Mouse (Mus musculus) hindbrain, postnatal 0 days (tissue): ENCODE measurements around the gene Tprgl. TPM values are rescaled to one million over a fixed set of nuclear protein-coding genes. Genes with fewer than 3 reads are reported as not detected.

Experiments used
- ATAC-seq: fragments of 200-750 bp; cut with Nextera tagmentation; 2 replicates; pipeline ENCODE4 v1.8.0; 2017; ENCODE audit warnings: mild to moderate bottlenecking, moderate TSS enrichment, moderate library complexity
- DNase-seq: peaks from one replicate; pipeline ENCODE4 v3.0.0-alpha.2; 2015; ENCODE audit warnings: low spot score
- H3K27ac ChIP-seq: fragments of 300-500 bp; sonication (generic); 2 replicates; pipeline ENCODE4 v1.5.1; 2014; ENCODE audit warnings: mild to moderate bottlenecking
- H3K27me3 ChIP-seq: fragments of 300-500 bp; sonication (generic); 2 replicates; pipeline ENCODE4 v1.6.1; 2014; ENCODE audit warnings: low read length, mixed read lengths; ENCODE audit not compliant: insufficient read depth
- H3K36me3 ChIP-seq: fragments of 300-500 bp; sonication (generic); 2 replicates; pipeline ENCODE4 v1.6.1; 2014; ENCODE audit warnings: low read length, mixed read lengths; ENCODE audit not compliant: insufficient read depth
- H3K4me1 ChIP-seq: fragments of 300-500 bp; sonication (generic); 2 replicates; pipeline ENCODE4 v1.6.1; 2014; ENCODE audit warnings: antibody characterized with exemption, low read length, mixed read lengths; ENCODE audit not compliant: insufficient read depth
- H3K4me2 ChIP-seq: fragments of 300-500 bp; sonication (generic); 2 replicates; pipeline ENCODE4 v1.6.1; 2014; ENCODE audit warnings: low read depth, mild to moderate bottlenecking, low read length, moderate library complexity, mixed read lengths
- H3K4me3 ChIP-seq: fragments of 300-500 bp; sonication (generic); 2 replicates; pipeline ENCODE4 v1.5.1; 2014; ENCODE audit warnings: low read length
- H3K9ac ChIP-seq: fragments of 300-500 bp; sonication (generic); replicated peaks from 2 replicates; pipeline ENCODE4 v1.6.1; 2014; ENCODE audit warnings: mild to moderate bottlenecking, low read length, moderate library complexity, mixed read lengths
- H3K9me3 ChIP-seq: fragments of 300-500 bp; sonication (generic); 2 replicates; pipeline ENCODE4 v1.6.1; 2016; ENCODE audit warnings: low read length, mixed read lengths
- CTCF ChIP-seq: IDR thresholded peaks from 2 replicates; pipeline ENCODE4 v1.5.1; 2016; ENCODE audit warnings: antibody characterized with exemption, control low read depth, low read depth
- WGBS: fragments of 180-500 bp; shearing (Covaris S2); extraction: QIAGEN DNeasy Blood & Tissue Kit; methylation state at CpG from one replicate; pipeline ENCODE4 v1.1.7; 2014; 5-methylcytosine and 5-hydroxymethylcytosine counted together
- polyA plus RNA-seq: library from polyadenylated mRNA; unstranded; fragments of >200 nt; fragmentation: Nextera tagmentation; extraction: Ambion mirVana; gene quantifications from 2 replicates; pipeline ENCODE4 v1.2.1, GENCODE M21; 2015
- total RNA-seq: library from RNA; depleted of rRNA; stranded (reverse); fragments of >200 nt; gene quantifications from 2 replicates; pipeline ENCODE4 v1.2.3, GENCODE M21; 2014

Gene Tprgl
- total and polyA plus RNA-seq, 2 experiments from 2014 or later: 212 to 239 TPM

DNA sequence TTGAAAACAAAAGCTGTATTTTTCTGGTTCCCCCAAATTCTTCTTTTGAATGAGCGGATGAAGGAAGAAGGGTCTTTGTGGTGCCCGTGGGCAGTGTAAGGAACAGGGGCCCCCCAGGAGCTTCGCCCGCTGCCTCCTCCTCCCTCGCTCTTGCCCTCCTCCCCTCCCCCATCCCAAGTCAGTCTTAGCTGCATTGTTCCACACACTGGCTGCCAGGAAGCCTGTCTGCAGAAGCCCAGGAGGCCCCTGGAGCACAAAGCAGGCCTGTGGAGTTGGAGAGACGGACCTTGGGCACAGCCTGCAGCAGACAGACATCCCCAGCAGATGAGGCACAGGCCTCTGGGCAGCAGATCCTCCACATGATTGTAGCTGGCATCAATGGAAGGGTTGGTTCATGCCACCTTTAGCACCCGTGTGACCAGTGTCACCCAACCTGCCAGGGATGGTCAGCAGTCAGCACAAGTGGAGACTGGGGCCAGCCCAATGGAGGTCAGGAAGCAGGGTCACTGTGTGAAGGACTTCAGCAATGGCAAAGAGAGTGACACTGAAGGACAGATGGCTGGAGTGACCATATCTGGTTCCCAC lies 38.0 kb upstream of the Tprgl start:
- Histone ChIP-seq H3K27me3 (no peaks in the 10 kb centered on the region), H3K4me1 (0 out of 2 replicates have a peak, but pooled peaks cover 5% of the 10 kb centered on the region), H3K9me3 (0 out of 2 replicates have a peak, but pooled peaks cover 3% of the 10 kb centered on the region), H3K4me3 (no peak overlapping the region), H3K36me3 (no peaks in the 10 kb centered on the region), H3K27ac (no peak overlapping the region; the same call in 1 of the 2 replicates), H3K9ac (no peak overlapping the region), H3K4me2 (no peak overlapping the region)
- DNase-seq (peak; percentile 34), ATAC-seq (peak; percentile 44; the same call in 1 of the 2 replicates)
- WGBS: 19% methylated on average over 7 of the region's 7 CpGs
- no peak for TF ChIP-seq CTCF

DNA sequence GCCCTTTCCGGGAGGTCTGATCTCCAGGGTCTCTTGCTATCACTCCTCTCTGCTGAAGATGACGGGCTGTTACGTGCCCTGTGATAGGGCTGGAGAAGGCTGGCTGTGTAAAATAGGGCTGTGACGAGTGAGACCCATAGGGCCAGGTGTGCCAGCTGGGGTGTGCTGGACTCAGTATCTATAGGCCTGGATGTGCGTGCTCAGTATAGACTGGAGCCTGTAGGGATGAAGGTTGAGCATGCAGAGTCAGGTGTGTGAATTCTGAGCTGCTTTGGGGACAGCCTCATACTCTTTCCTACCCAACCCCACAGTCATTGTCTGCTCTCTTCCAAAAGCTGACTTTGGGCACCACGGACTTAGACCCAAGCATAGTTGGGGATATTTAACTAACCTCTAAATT lies 37.5 kb upstream of the Tprgl start:
- WGBS: 51% methylated on average over 6 of the region's 6 CpGs
- Histone ChIP-seq H3K27me3 (no peaks in the 10 kb centered on the region), H3K27ac (no peak overlapping the region), H3K9me3 (0 out of 2 replicates have a peak, but pooled peaks cover 3% of the 10 kb centered on the region), H3K4me3 (no peak overlapping the region), H3K36me3 (no peaks in the 10 kb centered on the region), H3K9ac (no peak overlapping the region), H3K4me2 (no peak overlapping the region), H3K4me1 (0 out of 2 replicates have a peak, but pooled peaks cover 5% of the 10 kb centered on the region)
- no peak for DNase-seq
- ATAC-seq: no peak
- no peak for TF ChIP-seq CTCF

DNA sequence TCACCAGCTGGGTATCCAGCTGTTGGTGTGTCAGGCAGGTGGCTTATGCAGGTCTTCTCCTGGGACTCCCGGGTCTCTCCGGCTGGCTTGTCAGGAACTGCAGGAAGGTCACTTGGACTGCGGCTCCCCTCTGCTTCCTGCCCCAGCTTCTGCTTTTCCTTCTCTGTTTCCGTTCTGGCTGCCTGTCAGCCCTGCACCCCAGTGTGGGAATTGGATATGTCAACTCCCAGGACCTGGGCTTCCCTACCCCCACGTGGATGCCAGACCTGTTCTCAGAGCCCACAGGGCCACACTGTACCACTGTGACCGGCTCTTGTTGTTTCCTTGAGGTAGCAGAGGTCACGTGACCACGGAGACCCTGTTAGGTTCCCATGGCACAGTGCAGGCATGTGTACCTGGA lies 28.5 kb upstream of the Tprgl start:
- ATAC-seq (no peak), DNase-seq (no peak)
- no peak for TF ChIP-seq CTCF
- WGBS: 78% methylated on average over 8 of the region's 8 CpGs
- Histone ChIP-seq H3K36me3 (no peaks in the 10 kb centered on the region), H3K4me1 (no peaks in the 10 kb centered on the region), H3K4me3 (no peak overlapping the region), H3K9me3 (no peaks in the 10 kb centered on the region), H3K4me2 (no peak overlapping the region), H3K27ac (no peak overlapping the region), H3K9ac (no peak overlapping the region), H3K27me3 (no peaks in the 10 kb centered on the region)

DNA sequence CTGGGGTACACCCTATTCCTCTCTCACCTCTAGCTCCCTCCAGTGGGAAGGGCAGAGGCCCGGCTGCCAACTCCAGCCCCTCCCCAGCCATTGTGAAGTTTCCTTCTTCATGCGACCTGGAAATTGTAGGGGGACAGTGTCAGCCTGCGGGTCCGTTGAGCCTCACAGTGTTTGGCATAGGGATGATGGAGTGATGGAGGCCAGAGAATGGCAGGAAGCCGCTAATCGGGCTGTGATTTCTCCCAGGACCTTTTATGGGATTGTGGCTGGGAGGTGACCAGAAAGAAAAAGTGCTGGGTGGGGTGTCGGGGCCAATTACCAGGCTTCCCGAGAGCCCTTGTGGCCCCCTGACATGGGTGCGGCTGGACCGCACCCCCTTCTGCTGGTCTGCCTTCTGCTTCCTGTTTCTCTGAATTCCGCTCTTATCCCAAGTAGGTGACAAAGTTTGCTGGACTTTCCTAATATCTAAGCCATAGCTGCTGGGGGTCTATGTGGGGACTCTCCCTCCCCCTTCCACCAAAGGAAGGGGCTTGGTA lies 25.6 kb upstream of the Tprgl start:
- no peaks in the 10 kb centered on the region for H3K9me3 ChIP-seq
- TF ChIP-seq CTCF: no peak
- no peaks in the 10 kb centered on the region for H3K36me3 ChIP-seq
- no peak overlapping the region for H3K4me3 ChIP-seq
- H3K9ac ChIP-seq: no peak overlapping the region
- H3K4me2 ChIP-seq: no peak overlapping the region
- no peak for ATAC-seq
- DNase-seq: no peak
- no peaks in the 10 kb centered on the region for H3K27me3 ChIP-seq
- 84% methylated on average over 11 of the region's 11 CpGs for WGBS
- no peaks in the 10 kb centered on the region for H3K4me1 ChIP-seq
- no peak overlapping the region for H3K27ac ChIP-seq

DNA sequence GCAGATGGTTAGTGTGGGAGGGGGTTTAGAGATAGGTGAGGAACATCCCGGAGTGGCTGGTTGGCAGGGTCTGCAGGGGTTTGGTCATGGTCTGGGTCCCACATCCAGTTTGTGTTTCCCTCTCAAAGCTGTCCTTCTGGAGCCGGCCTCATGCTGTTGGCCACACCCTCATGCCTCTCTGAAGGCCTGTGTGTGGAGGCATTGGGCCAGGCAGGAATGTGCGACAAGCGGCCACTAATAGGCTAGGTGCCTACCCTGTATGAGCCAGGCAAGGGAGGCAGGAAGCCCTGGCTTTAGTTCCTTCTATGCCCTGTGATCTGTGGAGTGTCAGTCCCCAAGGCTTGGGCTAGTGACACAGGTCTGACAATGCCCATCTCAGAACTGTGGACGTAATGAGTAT lies 24.5 kb upstream of the Tprgl start:
- no peaks in the 10 kb centered on the region for H3K9me3 ChIP-seq
- no peak overlapping the region for H3K4me3 ChIP-seq
- WGBS: 65% methylated on average over 5 of the region's 5 CpGs
- DNase-seq: no peak
- no peak for ATAC-seq
- H3K36me3 ChIP-seq: no peaks in the 10 kb centered on the region
- no peak overlapping the region for H3K9ac ChIP-seq
- no peak for TF ChIP-seq CTCF
- H3K27ac ChIP-seq: no peak overlapping the region
- no peaks in the 10 kb centered on the region for H3K27me3 ChIP-seq
- no peak overlapping the region for H3K4me2 ChIP-seq
- no peaks in the 10 kb centered on the region for H3K4me1 ChIP-seq

DNA sequence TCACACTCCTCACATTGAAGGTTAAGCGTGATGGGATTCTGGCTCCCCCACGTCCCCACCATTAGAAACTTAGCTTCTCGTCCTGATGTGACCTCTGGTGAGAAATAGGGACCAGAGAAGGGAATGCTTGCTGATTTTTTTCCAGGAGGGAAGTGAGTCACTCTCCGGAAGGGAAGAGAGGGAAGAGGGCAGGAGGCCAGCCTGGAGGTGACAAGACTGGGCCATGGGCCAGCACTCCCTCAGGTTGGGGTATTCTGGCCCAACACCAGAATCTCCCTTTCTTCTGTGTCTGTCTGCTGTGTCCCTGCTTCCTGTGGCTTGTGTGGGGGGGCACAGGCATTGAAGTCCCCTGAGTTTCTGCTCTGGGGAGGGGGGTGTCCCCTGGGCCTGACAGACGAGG lies 23.1 kb upstream of the Tprgl start:
- Histone ChIP-seq H3K4me2 (no peak overlapping the region), H3K36me3 (no peaks in the 10 kb centered on the region), H3K9me3 (no peaks in the 10 kb centered on the region), H3K9ac (no peak overlapping the region), H3K4me1 (no peaks in the 10 kb centered on the region), H3K27ac (no peak overlapping the region), H3K27me3 (no peaks in the 10 kb centered on the region), H3K4me3 (no peak overlapping the region)
- DNase-seq (no peak), ATAC-seq (no peak)
- TF ChIP-seq CTCF: no peak
- WGBS: 63% methylated on average over 5 of the region's 5 CpGs

DNA sequence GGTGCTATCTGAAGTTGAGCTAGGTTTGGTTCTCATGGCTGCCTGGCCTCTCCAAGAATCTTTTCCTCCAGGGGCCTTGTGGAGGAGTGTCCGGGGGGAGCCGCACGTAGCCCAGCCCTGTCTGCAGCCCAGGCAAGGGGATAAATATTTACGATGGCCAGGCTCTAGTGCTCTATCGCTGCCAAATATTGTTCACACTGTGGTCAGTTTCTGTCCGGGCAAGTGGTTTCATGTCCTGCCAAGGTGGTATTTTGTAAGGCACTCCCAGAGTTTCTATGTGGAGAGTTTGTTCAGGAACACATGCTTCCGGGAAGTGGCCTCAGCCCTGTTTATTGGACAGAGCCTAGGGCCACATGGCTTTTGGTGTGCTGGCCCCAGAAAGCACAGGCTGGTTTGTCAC lies 20.5 kb upstream of the Tprgl start:
- no peaks in the 10 kb centered on the region for H3K27me3 ChIP-seq
- H3K4me1 ChIP-seq: no peaks in the 10 kb centered on the region
- H3K9me3 ChIP-seq: no peaks in the 10 kb centered on the region
- ATAC-seq (no peak), DNase-seq (no peak)
- WGBS: 79% methylated on average over 7 of the region's 7 CpGs
- H3K9ac ChIP-seq: no peak overlapping the region
- TF ChIP-seq CTCF: no peak
- no peak overlapping the region for H3K4me3 ChIP-seq
- H3K4me2 ChIP-seq: no peak overlapping the region
- H3K36me3 ChIP-seq: no peaks in the 10 kb centered on the region
- no peak overlapping the region for H3K27ac ChIP-seq
